Mouse (Mus musculus) kidney, adult 11 months (tissue): Measurements from ENCODE around the gene Zfp770.
"Not testable (repeated sequence)": the region's sequence is repeated elsewhere in the genome, so short reads cannot be mapped to it uniquely, and the experiment has no call there.

Experiments used
- DNase-seq: peaks from one replicate; pipeline ENCODE4 v3.0.0; 2022

The Zfp770 gene

GRCm38 (mm10) chr2:114200932-114201559 lies at the start of gene Zfp770:
Gene Zfp770, minus strand, starts transcription at chr2:114201469.
- peak; percentile 73 for DNase-seq

GRCm38 (mm10) chr2:114249440-114249839 lies 48.2 kb upstream of the Zfp770 start:
- DNase-seq: no peak

GRCm38 (mm10) chr2:114237639-114238038 lies 36.4 kb upstream of the Zfp770 start:
- DNase-seq: no peak

GRCm38 (mm10) chr2:114236566-114236965 lies 35.3 kb upstream of the Zfp770 start:
- no peak for DNase-seq

- no peak for DNase-seq
Observed at GRCm38 (mm10) chr2:114235584-114235983, 34.3 kb upstream of the Zfp770 start.

- no peak for DNase-seq
Observed at GRCm38 (mm10) chr2:114231248-114231647, 30.0 kb upstream of the Zfp770 start.

- no peak for DNase-seq
Observed at GRCm38 (mm10) chr2:114228672-114229071, 27.4 kb upstream of the Zfp770 start.

- DNase-seq: no peak
Observed at GRCm38 (mm10) chr2:114205036-114205435, 3.8 kb upstream of the Zfp770 start.

GRCm38 (mm10) chr2:114201574-114201973 lies 305 bp upstream of the Zfp770 start:
- DNase-seq: no peak

- DNase-seq: no peak
Observed at GRCm38 (mm10) chr2:114196421-114196820, 4.8 kb downstream of the Zfp770 start.

GRCm38 (mm10) chr2:114186924-114187323 lies 14.3 kb downstream of the Zfp770 start, which contains the start of gene Aqr:
Gene Aqr, minus strand, starts transcription at chr2:114187024.
- DNase-seq: not testable (repeated sequence)

- no peak for DNase-seq
Observed at GRCm38 (mm10) chr2:114177802-114178733, 23.2 kb downstream of the Zfp770 start.

- DNase-seq: peak; percentile 84
Observed at GRCm38 (mm10) chr2:114174651-114175484, 26.4 kb downstream of the Zfp770 start.

GRCm38 (mm10) chr2:114173248-114173647 lies 28.0 kb downstream of the Zfp770 start:
- no peak for DNase-seq

GRCm38 (mm10) chr2:114167837-114168236 lies 33.4 kb downstream of the Zfp770 start:
- DNase-seq: no peak

GRCm38 (mm10) chr2:114161978-114162377 lies 39.3 kb downstream of the Zfp770 start:
- DNase-seq: no peak

GRCm38 (mm10) chr2:114157345-114157744 lies 43.9 kb downstream of the Zfp770 start:
- DNase-seq: no peak

- no peak for DNase-seq
Observed at GRCm38 (mm10) chr2:114156639-114157038, 44.6 kb downstream of the Zfp770 start.

GRCm38 (mm10) chr2:114153247-114153646 lies 48.0 kb downstream of the Zfp770 start:
- no peak for DNase-seq

GRCm38 (mm10) chr2:114146864-114147458 lies 54.3 kb downstream of the Zfp770 start:
- no peak for DNase-seq

GRCm38 (mm10) chr2:114145315-114145801 lies 55.9 kb downstream of the Zfp770 start:
- DNase-seq: no peak

- no peak for DNase-seq
Observed at GRCm38 (mm10) chr2:114144915-114145314, 56.4 kb downstream of the Zfp770 start.
